21 mouse cellular contexts compared by ENCODE assay signal in the genomic region with DNA sequence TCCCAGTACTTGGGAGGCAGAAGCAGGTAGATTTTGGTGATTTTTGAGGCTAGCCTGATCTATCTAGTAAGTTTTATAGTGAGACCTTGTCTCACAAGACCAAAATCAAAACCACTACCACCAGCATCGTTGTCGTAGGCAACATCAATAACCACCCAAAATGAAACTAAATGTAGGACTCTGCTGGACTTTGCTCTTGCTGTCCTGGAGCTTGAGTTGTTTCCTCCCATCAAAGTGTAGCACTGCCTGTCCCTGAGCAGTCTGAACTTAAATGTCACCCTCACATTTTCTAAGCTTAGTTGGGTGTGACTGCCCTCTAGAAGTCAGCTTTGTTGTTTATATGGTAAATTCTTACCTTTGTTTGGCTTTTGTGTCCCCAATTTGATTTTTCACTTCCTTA. TPM values are rescaled to one million over a fixed set of nuclear protein-coding genes. Genes with fewer than 3 reads are reported as not detected.
A peak's percentile ranks its signal among the peaks of the same experiment; 100 is the strongest.
DNase-seq lines count a peak whose midpoint lies in the region; ATAC-seq and TF ChIP-seq lines count a peak whose summit lies in the region.
"Had no signal": no experiment of that assay in that cellular context is flagged by ENCODE, and none has a peak within 500 bp of the region (broad histone marks: within the 10 kb centered on the region; RNA-seq: fewer than 3 reads in every experiment).

No protein-coding gene starts in this region.

- no peaks in the 10 kb centered on the region for H3K4me1 ChIP-seq in liver, adult 2 months (ENCODE audit: control insufficient read depth, insufficient read depth, low read length)
- H3K4me1 ChIP-seq in liver, embryonic 12.5 days: no peaks in the 10 kb centered on the region
- no peaks in the 10 kb centered on the region for H3K4me1 ChIP-seq in liver, embryonic 16.5 days (ENCODE audit: control insufficient read depth, low read depth, low read length)
- H3K4me1 ChIP-seq in liver, postnatal 0 days (ENCODE audit: insufficient read depth): no peaks in the 10 kb centered on the region; the same call in 1 of the 2 replicates
- H3K4me1 ChIP-seq in liver, embryonic 11.5 days (replicated peaks; ENCODE audit: control insufficient read depth, insufficient read depth, low read length): no peaks in the 10 kb centered on the region

- no peak overlapping the region for H3K27ac ChIP-seq in liver, adult 2 months (replicated peaks; ENCODE audit: insufficient read depth, low read depth, low read length)
- H3K27ac ChIP-seq in liver, embryonic 12.5 days: no peak overlapping the region
- no peak overlapping the region for H3K27ac ChIP-seq in liver, embryonic 16.5 days (ENCODE audit: low read length)
- H3K27ac ChIP-seq in liver, postnatal 0 days (ENCODE audit: low read depth): peak overlapping the region; percentile 42; the same call in 1 of the 2 replicates
- no peak overlapping the region for H3K27ac ChIP-seq in liver, embryonic 11.5 days (ENCODE audit: low read depth, low read length)

- ATAC-seq in liver, embryonic 12.5 days: no peak
- ATAC-seq in liver, embryonic 16.5 days (ENCODE audit: low read depth): peak; percentile 47
- peak; percentile 82 for ATAC-seq in liver, postnatal 0 days
- no peak for ATAC-seq in liver, embryonic 11.5 days (replicated peaks; ENCODE audit: low FRiP score)
- ATAC-seq: activated CD4-positive, CD25-positive, alpha-beta regulatory T cell, adult 4 months; CD4-positive, CD25-positive, alpha-beta regulatory T cell, adult 4 months; Patski had no signal

- TF ChIP-seq CTCF in liver, adult 2 months (IDR thresholded peaks at IDR 0.05; ENCODE audit: low read depth, low read length): no peak
- TF ChIP-seq CTCF in liver, postnatal 0 days (IDR thresholded peaks at IDR 0.05; ENCODE audit: low read depth): no peak

- H3K36me3 ChIP-seq in liver, adult 2 months (ENCODE audit: control insufficient read depth, insufficient read depth, low read length): peaks cover 8% of the 10 kb centered on the region
- H3K36me3 ChIP-seq in liver, embryonic 12.5 days: peaks cover 23% of the 10 kb centered on the region
- no peaks in the 10 kb centered on the region; the same call in 1 of the 2 replicates for H3K36me3 ChIP-seq in liver, embryonic 16.5 days (ENCODE audit: control insufficient read depth, insufficient read depth)
- no peaks in the 10 kb centered on the region for H3K36me3 ChIP-seq in liver, postnatal 0 days (replicated peaks; ENCODE audit: insufficient read depth, low read length)
- H3K36me3 ChIP-seq in liver, embryonic 11.5 days (ENCODE audit: control insufficient read depth, insufficient read depth, low read length): no peaks in the 10 kb centered on the region

- 27% methylated on average over 2 of the region's 2 CpGs for WGBS in liver, adult 2 months
- whole genome bisulfite sequencing in liver, embryonic 12.5 days (ENCODE audit: insufficient replicate concordance): 84% methylated on average over 2 of the region's 2 CpGs
- WGBS in liver, embryonic 16.5 days (ENCODE audit: insufficient replicate concordance): 63% methylated on average over 2 of the region's 2 CpGs
- WGBS in liver, postnatal 0 days (ENCODE audit: insufficient replicate concordance): 51% methylated on average over 2 of the region's 2 CpGs
- 77% methylated on average over 2 of the region's 2 CpGs for WGBS in liver, embryonic 11.5 days

- H3K9ac ChIP-seq in liver, adult 2 months (ENCODE audit: low read depth, low read length): no peak overlapping the region
- no peak overlapping the region for H3K9ac ChIP-seq in liver, embryonic 12.5 days
- no peak overlapping the region for H3K9ac ChIP-seq in liver, embryonic 16.5 days (ENCODE audit: low read depth, low read length)
- H3K9ac ChIP-seq in liver, postnatal 0 days (replicated peaks): no peak overlapping the region
- H3K9ac ChIP-seq in liver, embryonic 11.5 days (ENCODE audit: low read depth, low read length): no peak overlapping the region

- H3K4me2 ChIP-seq in liver, embryonic 12.5 days: no peak overlapping the region
- no peak overlapping the region for H3K4me2 ChIP-seq in liver, embryonic 16.5 days (ENCODE audit: low read depth, low read length)
- H3K4me2 ChIP-seq in liver, postnatal 0 days (ENCODE audit: low read depth, low read length): no peak overlapping the region
- no peak overlapping the region for H3K4me2 ChIP-seq in liver, embryonic 11.5 days

- no peaks in the 10 kb centered on the region for H3K9me3 ChIP-seq in liver, embryonic 12.5 days (replicated peaks)
- H3K9me3 ChIP-seq in liver, embryonic 16.5 days (replicated peaks; ENCODE audit: control insufficient read depth, low read length): no peaks in the 10 kb centered on the region
- no peaks in the 10 kb centered on the region for H3K9me3 ChIP-seq in liver, postnatal 0 days (ENCODE audit: low read length)
- no peaks in the 10 kb centered on the region for H3K9me3 ChIP-seq in liver, embryonic 11.5 days (ENCODE audit: control insufficient read depth, low read length)
- H3K9me3 ChIP-seq: G1E had no signal

- H3K79me2 ChIP-seq in liver, adult 2 months (ENCODE audit: control insufficient read depth, insufficient read depth, low read length): no peaks in the 10 kb centered on the region

- no peak for TF ChIP-seq EP300 in liver, postnatal 0 days (IDR thresholded peaks at IDR 0.05; ENCODE audit: low read depth)

- no peak overlapping the region for H3K4me3 ChIP-seq in liver, adult 2 months (ENCODE audit: insufficient read depth, low read depth, low read length)
- no peak overlapping the region for H3K4me3 ChIP-seq in liver, embryonic 12.5 days
- no peak overlapping the region for H3K4me3 ChIP-seq in liver, embryonic 16.5 days (ENCODE audit: low read depth, low read length)
- H3K4me3 ChIP-seq in liver, postnatal 0 days (ENCODE audit: low read depth, low read length): no peak overlapping the region
- no peak overlapping the region for H3K4me3 ChIP-seq in liver, embryonic 11.5 days (ENCODE audit: low read depth, low read length)

- no peaks in the 10 kb centered on the region for H3K27me3 ChIP-seq in liver, adult 2 months (ENCODE audit: control insufficient read depth, insufficient read depth, low read length)
- H3K27me3 ChIP-seq in liver, embryonic 12.5 days (replicated peaks): no peaks in the 10 kb centered on the region
- no peaks in the 10 kb centered on the region for H3K27me3 ChIP-seq in liver, embryonic 16.5 days (ENCODE audit: control insufficient read depth, insufficient read depth, low read depth, low read length)
- no peaks in the 10 kb centered on the region for H3K27me3 ChIP-seq in liver, postnatal 0 days (ENCODE audit: insufficient read depth, low read length)
- H3K27me3 ChIP-seq in liver, embryonic 11.5 days (replicated peaks; ENCODE audit: control insufficient read depth, insufficient read depth, low read length): no peaks in the 10 kb centered on the region
- H3K27me3 ChIP-seq: CH12.LX, Patski had no signal

- TF ChIP-seq POLR2A in liver, adult 2 months (IDR thresholded peaks at IDR 0.05; ENCODE audit: extremely low read depth, insufficient read depth, low read length): no peak

- peak; percentile 66 for DNase-seq in liver, adult 2 months (ENCODE audit: extremely low read depth, low read depth, low spot score)
- DNase-seq in liver: no peak
- DNase-seq in liver, postnatal 0 days: no peak
- DNase-seq in liver, embryonic 11.5 days (ENCODE audit: low spot score): no peak
- DNase-seq: adrenal gland, adult 2 months; adrenal gland, adult 8-10 months; adrenal gland, postnatal 10 days; adrenal gland, postnatal 14 days; adrenal gland, postnatal 25 days; adrenal gland, postnatal 36 days; B cell, adult 2 months; cerebellum, adult 11 months; cerebellum, adult 11-12 months; cerebellum, adult 18-20 months had no signal

RNA-seq across cellular contexts. Expression of a gene that starts 43.4 kb away (rescaled TPM):
- total RNA-seq in liver, adult 2 months (2014; rRNA removed): 13.2 and 13.4 TPM in 2 replicates
- polyA plus RNA-seq in liver, adult 2 months (2012; rRNA removed): 7.7 and 9.0 TPM in 2 replicates
- 13.2 and 15.0 TPM in 2 replicates for polyA plus RNA-seq in liver, embryonic 12.5 days (2016; fragmentation: Nextera tagmentation; extraction: Ambion mirVana)
- polyA plus RNA-seq in liver, embryonic 16.5 days (2015; fragmentation: Nextera tagmentation; extraction: Ambion mirVana): 8.6 and 9.2 TPM in 2 replicates
- polyA plus RNA-seq in liver, postnatal 0 days (2015; fragmentation: Nextera tagmentation; extraction: Ambion mirVana): 7.2 and 7.9 TPM in 2 replicates
- polyA plus RNA-seq in liver, embryonic 11.5 days (2014; fragmentation: Nextera tagmentation; extraction: Ambion mirVana): 20.2 and 21.2 TPM in 2 replicates

Comparison
In these comparisons a context has a peak if more than half of its experiments do, and no peak if none do; other contexts are left out.
1. ATAC-seq: peak in liver, embryonic 16.5 days (single experiment) and liver, postnatal 0 days (single experiment); none in liver, embryonic 12.5 days (single experiment) and liver, embryonic 11.5 days (single experiment).